Mouse (Mus musculus): ENCODE measurements around the gene Gpr173.

- TF ChIP-seq CTCF (IDR thresholded peaks at IDR 0.05) (no peak), EP300 (IDR thresholded peaks at IDR 0.05) (no peak)
Measured at GRCm38 (mm10) chrX:152346587-152346986, 21.9 kb downstream of the Gpr173 start.
